Mouse (Mus musculus): ENCODE measurements around the gene St3gal5.

- TF ChIP-seq CTCF (IDR thresholded peaks at IDR 0.05; ENCODE audit: insufficient read depth, low read length): no peak
- TF ChIP-seq POLR2A (IDR thresholded peaks at IDR 0.05; ENCODE audit: borderline replicate concordance, extremely low read depth, low read depth, low read length): no peak
Observed at GRCm38 (mm10) chr6:72149797-72150196, 52.4 kb downstream of the St3gal5 start.
